Mouse (Mus musculus) activated CD4-positive, CD25-positive, alpha-beta regulatory T cell (primary cell): ENCODE measurements around the gene Tcte2. TPM values are rescaled to one million over a fixed set of nuclear protein-coding genes. Genes with fewer than 3 reads are reported as not detected.

Experiments
- polyA plus RNA-seq, 2 experiments: library from polyadenylated mRNA; unstranded; fragments of 100-300 nt; shearing (Covaris generic); gene quantifications; one replicate each; pipeline ENCODE4 v1.2.1; 2017

Tcte2 gene
- under 1 TPM in 1 of 2 experiments, not detected in 1; 0.54 TPM for polyA plus RNA-seq

GRCm38 (mm10) chr17:13761179-13761913 is at the start of gene Tcte2:
Tcte2 (minus strand) TSS chr17:13761825.

GRCm38 (mm10) chr17:13759853-13760627 is 1.6 kb downstream of the Tcte2 start, which contains the start of gene Afdn:
Afdn (plus strand) TSS chr17:13760539.

Other genes with a start within 250 kb of the Tcte2 start
- gene Afdn, start 1.3 kb downstream of the Tcte2 start, polyA plus RNA-seq, result 10 to 100 TPM in 1 of 2 experiments, 1 to 10 TPM in 1; 5.0 to 19.2 TPM
- not detected for gene Gm7168, start 186.5 kb upstream of the Tcte2 start, polyA plus RNA-seq
- not detected for gene Gm7356, start 241.9 kb upstream of the Tcte2 start, polyA plus RNA-seq